Mouse (Mus musculus) right cerebral cortex, postnatal 14 days (tissue): ENCODE results near the gene Agap1.

ENCODE experiments used
- DNase-seq: peaks from one replicate; pipeline ENCODE4 v3.0.0; 2022

Gene Agap1

GRCm38 (mm10) chr1:89769641-89770040 lies 315.0 kb downstream of the Agap1 start:
- DNase-seq: no peak

- DNase-seq: no peak
These were observed 315.7 kb downstream of the Agap1 start for GRCm38 (mm10) chr1:89770298-89770697.

GRCm38 (mm10) chr1:89775750-89776149 lies 321.1 kb downstream of the Agap1 start:
- DNase-seq: no peak

GRCm38 (mm10) chr1:89780675-89781074 lies 326.1 kb downstream of the Agap1 start:
- no peak for DNase-seq

GRCm38 (mm10) chr1:89781861-89782260 lies 327.3 kb downstream of the Agap1 start:
- DNase-seq: no peak

GRCm38 (mm10) chr1:89786793-89787192 lies 332.2 kb downstream of the Agap1 start:
- no peak for DNase-seq

GRCm38 (mm10) chr1:89798724-89799123 lies 344.1 kb downstream of the Agap1 start:
- no peak for DNase-seq

GRCm38 (mm10) chr1:89801506-89801905 lies 346.9 kb downstream of the Agap1 start:
- peak; percentile 21 for DNase-seq

GRCm38 (mm10) chr1:89804981-89805380 lies 350.4 kb downstream of the Agap1 start:
- no peak for DNase-seq

GRCm38 (mm10) chr1:89812816-89813215 lies 358.2 kb downstream of the Agap1 start:
- DNase-seq: no peak

- DNase-seq: no peak
These were observed 362.0 kb downstream of the Agap1 start for GRCm38 (mm10) chr1:89816487-89817206.

- no peak for DNase-seq
These were observed 367.2 kb downstream of the Agap1 start for GRCm38 (mm10) chr1:89821822-89822221.

- no peak for DNase-seq
These were observed 367.8 kb downstream of the Agap1 start for GRCm38 (mm10) chr1:89822431-89822830.

GRCm38 (mm10) chr1:89823036-89823435 lies 368.4 kb downstream of the Agap1 start:
- DNase-seq: no peak

- no peak for DNase-seq
These were observed 372.4 kb downstream of the Agap1 start for GRCm38 (mm10) chr1:89827051-89827450.

- no peak for DNase-seq
These were observed 376.5 kb downstream of the Agap1 start for GRCm38 (mm10) chr1:89831095-89831494.

GRCm38 (mm10) chr1:89844064-89844463 lies 389.5 kb downstream of the Agap1 start:
- DNase-seq: no peak

GRCm38 (mm10) chr1:89845487-89845886 lies 390.9 kb downstream of the Agap1 start:
- no peak for DNase-seq

GRCm38 (mm10) chr1:89846148-89846547 lies 391.5 kb downstream of the Agap1 start:
- DNase-seq: no peak

GRCm38 (mm10) chr1:89848356-89849039 lies 393.9 kb downstream of the Agap1 start:
- no peak for DNase-seq

- no peak for DNase-seq
These were observed 394.7 kb downstream of the Agap1 start for GRCm38 (mm10) chr1:89849151-89849860.

- DNase-seq: no peak
These were observed 395.2 kb downstream of the Agap1 start for GRCm38 (mm10) chr1:89849861-89850230.

- DNase-seq: no peak
These were observed 396.2 kb downstream of the Agap1 start for GRCm38 (mm10) chr1:89850681-89851414.
